Mouse (Mus musculus): ENCODE data around the gene P2rx6.

- TF ChIP-seq ZC3H11A (IDR thresholded peaks at IDR 0.05; ENCODE audit: borderline replicate concordance, low read depth, low read length) (no peak), ZNF384 (IDR thresholded peaks at IDR 0.05; ENCODE audit: low read depth, low read length) (no peak)
Measured at GRCm38 (mm10) chr16:17558811-17559210, 2.9 kb upstream of the P2rx6 start.

Data from ES-E14 (cell line).